Mouse (Mus musculus): ENCODE data around the gene Cyp4a29. TPM values are rescaled to one million over a fixed set of nuclear protein-coding genes. Genes with fewer than 3 reads are reported as not detected.
"Not testable (repeated sequence)": the region's sequence is repeated elsewhere in the genome, so short reads cannot be mapped to it uniquely, and the experiment has no call there.

The Cyp4a29 gene
- polyA plus RNA-seq (2014; fragmentation: Nextera tagmentation; extraction: Ambion mirVana): not detected in 2 replicates

DNA sequence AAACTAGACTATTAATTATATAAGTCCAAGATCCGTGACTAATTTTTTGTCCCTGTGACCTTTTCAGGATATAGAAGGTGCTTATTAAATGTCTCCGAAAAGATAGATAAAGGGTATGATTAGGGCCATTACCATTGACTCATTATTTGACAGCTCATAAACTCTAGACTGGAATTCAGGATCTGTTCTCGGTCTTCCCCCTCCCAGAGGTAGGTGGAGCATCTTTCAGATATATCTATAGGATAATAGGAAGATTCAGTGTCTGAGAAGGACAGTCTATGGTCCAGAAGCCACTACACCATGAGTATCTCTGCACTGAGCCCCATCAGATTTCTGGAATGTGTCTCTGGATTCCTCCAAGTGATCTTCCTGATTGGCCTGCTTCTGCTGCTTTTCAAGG is at the start of gene Cyp4a29:
Cyp4a29 (plus strand) TSS at position 301 of the 400 bp plus-strand sequence.
- ATAC-seq (replicated peaks; ENCODE audit: insufficient number of reproducible peaks, low FRiP score, low TSS enrichment, low read depth) (no peak), DNase-seq (ENCODE audit: low spot score) (no peak)
- WGBS: 86% methylated on average over 3 of the region's 3 CpGs

GRCm38 (mm10) chr4:115232901-115233300 is 9.0 kb upstream of the Cyp4a29 start:
- not testable (repeated sequence) for H3K27me3 ChIP-seq (ENCODE audit: control insufficient read depth, insufficient read depth, low read length); H3K36me3 ChIP-seq (replicated peaks; ENCODE audit: control insufficient read depth, insufficient read depth, low read depth, low read length); H3K4me3 ChIP-seq (ENCODE audit: low read depth, low read length); H3K27ac ChIP-seq (replicated peaks; ENCODE audit: low read depth, low read length); ATAC-seq (replicated peaks; ENCODE audit: insufficient number of reproducible peaks, low FRiP score, low TSS enrichment, low read depth); DNase-seq (ENCODE audit: low spot score); H3K9ac ChIP-seq (replicated peaks; ENCODE audit: low read length); H3K4me2 ChIP-seq (ENCODE audit: low read depth, low read length); H3K9me3 ChIP-seq (replicated peaks; ENCODE audit: control insufficient read depth, low read length); H3K4me1 ChIP-seq (ENCODE audit: control insufficient read depth, insufficient read depth, low read length)
- 82% methylated on average over 2 of the region's 2 CpGs for WGBS

More for the DNA sequence above, at the start of gene Cyp4a29:
- H3K4me1 ChIP-seq (ENCODE audit: control insufficient read depth, insufficient read depth, low read length): no peaks in the 10 kb centered on the region
- no peaks in the 10 kb centered on the region for H3K27me3 ChIP-seq (ENCODE audit: control insufficient read depth, insufficient read depth, low read length)
- H3K36me3 ChIP-seq (replicated peaks; ENCODE audit: control insufficient read depth, insufficient read depth, low read depth, low read length): no peaks in the 10 kb centered on the region
- no peaks in the 10 kb centered on the region for H3K9me3 ChIP-seq (replicated peaks; ENCODE audit: control insufficient read depth, low read length)
- H3K4me2 ChIP-seq (ENCODE audit: low read depth, low read length): no peak within 1 kb of the TSS
- H3K4me3 ChIP-seq (ENCODE audit: low read depth, low read length): no peak within 1 kb of the TSS
- no peak within 1 kb of the TSS for H3K9ac ChIP-seq (replicated peaks; ENCODE audit: low read length)
- no peak within 1 kb of the TSS for H3K27ac ChIP-seq (replicated peaks; ENCODE audit: low read depth, low read length)

- H3K36me3 ChIP-seq (replicated peaks; ENCODE audit: control insufficient read depth, insufficient read depth, low read depth, low read length): no peaks in the 10 kb centered on the region
- no peak overlapping the region for H3K4me3 ChIP-seq (ENCODE audit: low read depth, low read length)
- DNase-seq (ENCODE audit: low spot score) (no peak), ATAC-seq (replicated peaks; ENCODE audit: insufficient number of reproducible peaks, low FRiP score, low TSS enrichment, low read depth) (no peak)
- H3K27ac ChIP-seq (replicated peaks; ENCODE audit: low read depth, low read length): no peak overlapping the region
- no peaks in the 10 kb centered on the region for H3K9me3 ChIP-seq (replicated peaks; ENCODE audit: control insufficient read depth, low read length)
- no peaks in the 10 kb centered on the region for H3K4me1 ChIP-seq (ENCODE audit: control insufficient read depth, insufficient read depth, low read length)
- H3K4me2 ChIP-seq (ENCODE audit: low read depth, low read length): no peak overlapping the region
- no peaks in the 10 kb centered on the region for H3K27me3 ChIP-seq (ENCODE audit: control insufficient read depth, insufficient read depth, low read length)
- no peak overlapping the region for H3K9ac ChIP-seq (replicated peaks; ENCODE audit: low read length)
- WGBS: 77% methylated on average over 1 of the region's 1 CpGs
Observed at GRCm38 (mm10) chr4:115236462-115237096, 5.3 kb upstream of the Cyp4a29 start.

DNA sequence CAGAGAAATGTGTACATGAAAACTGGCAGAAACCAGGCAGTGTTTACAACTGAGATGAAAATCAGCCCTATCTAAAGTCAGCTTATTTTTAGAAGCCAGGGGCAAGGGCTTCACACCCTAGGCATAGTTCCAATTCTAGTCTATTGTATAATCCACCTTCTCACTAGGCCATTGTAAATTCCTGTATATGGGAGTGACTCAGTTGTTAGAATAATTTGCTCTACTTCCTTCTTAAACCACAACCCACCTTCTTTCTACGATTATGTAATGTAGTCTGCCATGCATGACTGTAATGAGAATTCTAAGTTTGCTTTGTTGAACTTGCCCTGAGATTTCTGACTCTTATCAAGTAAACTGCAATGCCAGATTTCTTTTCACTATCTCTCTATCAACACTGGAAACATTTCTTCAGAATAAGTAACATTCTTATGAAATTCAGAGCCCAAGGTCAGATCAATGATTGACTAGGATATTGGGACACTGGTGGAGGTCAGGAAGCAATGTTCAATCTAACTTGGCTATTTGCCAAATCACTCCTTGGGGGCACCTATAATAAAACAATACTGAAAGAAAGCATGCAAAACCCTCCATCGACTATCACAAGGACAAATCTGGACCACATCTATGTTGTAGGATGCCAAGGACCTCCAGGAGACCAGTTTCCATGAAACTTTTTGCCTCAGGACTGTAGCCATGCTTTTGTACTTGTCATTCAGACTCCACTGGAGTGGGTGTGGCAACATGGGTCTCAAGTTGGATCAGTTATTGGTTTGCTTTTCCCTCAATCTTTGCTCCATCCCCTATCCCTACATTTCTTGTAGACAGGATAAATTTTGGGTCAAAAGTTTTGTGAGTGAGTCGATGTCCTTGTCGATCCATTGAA is 23.0 kb downstream of the Cyp4a29 start:
- H3K9me3 ChIP-seq (replicated peaks; ENCODE audit: control insufficient read depth, low read length); H3K4me2 ChIP-seq (ENCODE audit: low read depth, low read length); ATAC-seq (replicated peaks; ENCODE audit: insufficient number of reproducible peaks, low FRiP score, low TSS enrichment, low read depth); DNase-seq (ENCODE audit: low spot score); H3K27me3 ChIP-seq (ENCODE audit: control insufficient read depth, insufficient read depth, low read length); H3K4me3 ChIP-seq (ENCODE audit: low read depth, low read length); H3K9ac ChIP-seq (replicated peaks; ENCODE audit: low read length); H3K4me1 ChIP-seq (ENCODE audit: control insufficient read depth, insufficient read depth, low read length); H3K36me3 ChIP-seq (replicated peaks; ENCODE audit: control insufficient read depth, insufficient read depth, low read depth, low read length); H3K27ac ChIP-seq (replicated peaks; ENCODE audit: low read depth, low read length): not testable (repeated sequence)
- WGBS: 76% methylated on average over 3 of the region's 4 CpGs

DNA sequence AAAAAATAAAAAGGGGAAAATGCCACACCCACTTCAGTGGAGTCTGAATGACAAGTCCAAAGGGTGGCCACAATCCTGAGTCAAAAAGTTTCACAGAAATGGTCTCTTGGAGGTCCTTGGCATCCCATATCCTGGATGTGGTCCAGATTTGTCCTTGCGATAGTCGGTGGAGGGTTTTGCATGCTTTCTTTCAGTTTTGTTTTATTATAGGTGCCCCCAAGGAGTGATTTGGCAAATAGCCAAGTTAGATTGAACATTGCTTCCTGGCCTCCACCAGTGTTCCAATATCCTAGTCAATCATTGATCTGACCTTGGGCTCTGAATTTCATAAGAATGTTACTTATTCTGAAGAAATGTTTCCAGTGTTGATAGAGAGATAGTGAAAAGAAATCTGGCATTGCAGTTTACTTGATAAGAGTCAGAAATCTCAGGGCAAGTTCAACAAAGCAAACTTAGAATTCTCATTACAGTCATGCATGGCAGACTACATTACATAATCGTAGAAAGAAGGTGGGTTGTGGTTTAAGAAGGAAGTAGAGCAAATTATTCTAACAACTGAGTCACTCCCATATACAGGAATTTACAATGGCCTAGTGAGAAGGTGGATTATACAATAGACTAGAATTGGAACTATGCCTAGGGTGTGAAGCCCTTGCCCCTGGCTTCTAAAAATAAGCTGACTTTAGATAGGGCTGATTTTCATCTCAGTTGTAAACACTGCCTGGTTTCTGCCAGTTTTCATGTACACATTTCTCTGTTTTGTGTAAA is 36.5 kb downstream of the Cyp4a29 start:
- H3K27me3 ChIP-seq (ENCODE audit: control insufficient read depth, insufficient read depth, low read length); H3K4me1 ChIP-seq (ENCODE audit: control insufficient read depth, insufficient read depth, low read length); H3K4me3 ChIP-seq (ENCODE audit: low read depth, low read length); H3K9ac ChIP-seq (replicated peaks; ENCODE audit: low read length); H3K9me3 ChIP-seq (replicated peaks; ENCODE audit: control insufficient read depth, low read length); DNase-seq (ENCODE audit: low spot score); H3K36me3 ChIP-seq (replicated peaks; ENCODE audit: control insufficient read depth, insufficient read depth, low read depth, low read length); H3K4me2 ChIP-seq (ENCODE audit: low read depth, low read length); H3K27ac ChIP-seq (replicated peaks; ENCODE audit: low read depth, low read length); ATAC-seq (replicated peaks; ENCODE audit: insufficient number of reproducible peaks, low FRiP score, low TSS enrichment, low read depth): not testable (repeated sequence)
- 96% methylated on average over 2 of the region's 3 CpGs for WGBS

DNA sequence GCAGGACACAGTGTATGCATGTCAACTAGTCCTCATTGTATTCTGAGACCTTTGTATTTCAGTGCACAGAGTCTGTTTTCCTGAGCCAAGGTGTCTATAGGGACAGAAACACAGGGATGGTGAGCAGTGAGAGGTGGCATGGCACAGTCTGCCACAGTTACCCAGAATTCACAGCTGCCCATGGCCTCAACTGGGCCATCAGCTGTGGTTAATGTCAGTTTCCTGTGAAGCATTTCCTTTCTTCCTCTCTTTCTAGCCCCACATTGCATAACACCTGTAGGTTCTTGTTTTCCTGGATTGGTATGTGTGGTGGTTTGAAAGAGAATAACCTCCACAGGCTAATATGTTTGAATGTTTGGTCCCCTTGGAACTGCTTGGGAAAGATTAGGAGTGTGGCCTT is 38.5 kb downstream of the Cyp4a29 start:
- H3K36me3 ChIP-seq (replicated peaks; ENCODE audit: control insufficient read depth, insufficient read depth, low read depth, low read length): no peaks in the 10 kb centered on the region
- ATAC-seq (replicated peaks; ENCODE audit: insufficient number of reproducible peaks, low FRiP score, low TSS enrichment, low read depth) (0 out of 2 replicates have a peak, but pooled peaks have one; percentile 44), DNase-seq (ENCODE audit: low spot score) (no peak)
- H3K4me1 ChIP-seq (ENCODE audit: control insufficient read depth, insufficient read depth, low read length): no peaks in the 10 kb centered on the region
- H3K9ac ChIP-seq (replicated peaks; ENCODE audit: low read length): peak overlapping the region; percentile 37
- peak overlapping the region; percentile 24 for H3K4me3 ChIP-seq (ENCODE audit: low read depth, low read length)
- no peak overlapping the region for H3K27ac ChIP-seq (replicated peaks; ENCODE audit: low read depth, low read length)
- H3K27me3 ChIP-seq (ENCODE audit: control insufficient read depth, insufficient read depth, low read length): no peaks in the 10 kb centered on the region
- H3K9me3 ChIP-seq (replicated peaks; ENCODE audit: control insufficient read depth, low read length): no peaks in the 10 kb centered on the region
- H3K4me2 ChIP-seq (ENCODE audit: low read depth, low read length): no peak overlapping the region; the same call in 1 of the 2 replicates

GRCm38 (mm10) chr4:115280779-115281178 is 38.9 kb downstream of the Cyp4a29 start:
- not testable (repeated sequence) for H3K4me1 ChIP-seq (ENCODE audit: control insufficient read depth, insufficient read depth, low read length); H3K9me3 ChIP-seq (replicated peaks; ENCODE audit: control insufficient read depth, low read length); H3K36me3 ChIP-seq (replicated peaks; ENCODE audit: control insufficient read depth, insufficient read depth, low read depth, low read length); DNase-seq (ENCODE audit: low spot score); H3K27ac ChIP-seq (replicated peaks; ENCODE audit: low read depth, low read length); H3K27me3 ChIP-seq (ENCODE audit: control insufficient read depth, insufficient read depth, low read length); ATAC-seq (replicated peaks; ENCODE audit: insufficient number of reproducible peaks, low FRiP score, low TSS enrichment, low read depth)
- H3K4me3 ChIP-seq (ENCODE audit: low read depth, low read length): peak overlapping the region; percentile 24
- H3K4me2 ChIP-seq (ENCODE audit: low read depth, low read length): peak overlapping the region; percentile 50
- H3K9ac ChIP-seq (replicated peaks; ENCODE audit: low read length): peak overlapping the region; percentile 37
- WGBS: 18% methylated on average over 10 of the region's 10 CpGs
